Mouse (Mus musculus) neural tube, embryonic 10.5 days (tissue): Measurements from ENCODE around the gene Ism1.

ENCODE experiments used
- DNase-seq: peaks from one replicate; pipeline ENCODE4 v3.0.0-alpha.2; 2017; ENCODE audit warnings: low spot score; ENCODE audit errors: extremely low spot score

The Ism1 gene

DNA sequence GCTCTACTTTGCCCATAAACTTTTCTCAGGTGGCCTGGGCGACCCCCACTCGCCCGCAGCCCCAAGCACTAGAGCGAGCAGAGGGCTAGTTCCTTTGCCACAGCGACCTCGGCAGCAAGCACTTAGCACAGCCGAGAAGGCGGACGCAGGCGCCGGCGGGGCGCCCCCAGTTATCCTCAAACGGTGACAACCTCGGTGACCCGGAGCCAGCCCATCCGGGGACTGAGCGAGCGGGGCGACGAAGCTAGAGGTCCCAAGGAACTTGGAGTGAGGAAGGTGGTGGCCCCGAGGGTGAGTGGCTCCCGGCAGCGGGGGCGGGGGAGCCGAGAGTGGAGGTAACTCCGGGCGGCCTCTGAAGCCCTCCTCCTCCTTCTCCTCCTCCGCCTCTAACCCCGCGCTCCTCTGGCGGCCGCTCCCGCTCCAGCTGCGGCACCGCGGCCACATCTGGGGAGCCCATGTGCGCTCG, at the start of gene Ism1:
TSS of gene Ism1 (plus strand) at position 370 of the 466 bp plus-strand sequence.
- DNase-seq, result peak; percentile 85

GRCm38 (mm10) chr2:139628731-139629130, 49.2 kb upstream of the Ism1 start:
- DNase-seq, result no peak

GRCm38 (mm10) chr2:139629653-139630052, 48.3 kb upstream of the Ism1 start:
- DNase-seq, result no peak

- no peak for DNase-seq
Measured at GRCm38 (mm10) chr2:139634506-139634905, 43.5 kb upstream of the Ism1 start.

- no peak for DNase-seq
Measured at GRCm38 (mm10) chr2:139637861-139638260, 40.1 kb upstream of the Ism1 start.

DNA sequence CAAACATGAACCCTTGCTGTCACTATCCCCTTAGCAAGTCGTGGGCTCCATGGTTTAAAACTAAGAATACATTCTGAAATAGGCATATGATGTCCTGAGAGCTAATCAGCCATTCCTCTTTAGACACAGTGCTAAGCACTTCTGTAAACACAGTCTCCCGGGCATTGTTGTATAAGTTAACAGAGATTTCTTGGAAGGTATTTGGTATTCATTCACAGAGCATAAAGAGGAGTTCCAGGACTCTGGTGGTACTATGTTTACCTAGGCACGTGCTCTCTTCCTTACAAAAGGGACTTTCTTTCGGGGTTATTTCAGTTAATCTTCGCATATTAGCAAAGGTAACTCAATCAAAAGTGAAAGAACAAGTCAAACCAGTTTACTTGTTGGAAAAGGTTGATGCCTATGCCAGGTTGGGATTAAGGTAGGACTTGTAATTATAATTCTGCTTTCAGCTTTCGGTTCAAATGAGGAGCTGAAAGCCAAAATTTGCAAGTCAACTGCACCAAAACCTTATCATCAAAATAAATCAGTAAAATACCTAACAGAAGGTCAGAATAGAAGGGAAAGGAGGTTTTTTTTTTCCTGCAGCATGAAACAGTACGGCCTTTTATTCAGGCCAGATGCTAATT, 36.1 kb upstream of the Ism1 start:
- no peak for DNase-seq

GRCm38 (mm10) chr2:139649518-139649917, 28.5 kb upstream of the Ism1 start:
- DNase-seq, result no peak

DNA sequence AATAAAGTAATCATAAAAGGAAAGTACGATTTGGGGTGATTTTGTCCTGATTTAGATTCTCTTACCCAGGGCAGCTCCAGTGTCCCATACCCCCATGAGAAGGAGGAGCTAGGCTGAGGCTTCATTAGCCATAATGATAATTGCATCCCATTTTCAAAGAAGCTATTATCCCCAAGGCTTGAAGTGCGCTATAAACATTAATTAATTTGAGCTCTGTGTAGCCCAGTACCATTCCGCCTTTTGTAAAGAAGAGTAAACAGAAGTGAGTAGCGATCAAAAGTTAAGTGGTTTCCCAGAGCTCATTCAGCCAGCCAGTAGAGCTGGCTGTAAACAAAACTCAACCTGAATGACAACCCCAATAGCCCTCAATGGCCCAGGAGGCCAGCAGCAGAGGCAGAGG, 21.2 kb upstream of the Ism1 start:
- DNase-seq, result no peak

DNA sequence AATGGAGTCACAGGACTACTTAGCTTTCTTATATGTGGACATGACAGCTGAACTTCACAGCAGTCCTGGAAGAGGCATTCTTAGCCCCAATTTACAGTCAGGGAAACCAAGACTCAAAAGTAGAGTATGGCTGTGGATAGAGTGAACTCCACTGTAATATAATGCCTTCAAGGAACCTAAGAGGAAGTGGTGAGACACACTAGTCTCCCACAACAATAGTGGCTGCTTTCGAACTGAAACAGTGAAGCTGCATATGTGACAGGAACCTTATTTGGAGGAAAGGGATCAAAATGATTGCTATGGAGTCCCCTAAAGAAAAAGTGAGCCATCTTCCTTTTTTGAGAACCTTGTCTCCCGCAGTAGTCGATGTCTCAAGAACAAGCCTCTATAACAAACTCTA, 6.1 kb upstream of the Ism1 start:
- no peak for DNase-seq

- DNase-seq, result no peak
Measured at GRCm38 (mm10) chr2:139672371-139672770, 5.6 kb upstream of the Ism1 start.

GRCm38 (mm10) chr2:139677065-139677762, 764 bp upstream of the Ism1 start:
- peak; percentile 75 for DNase-seq

DNA sequence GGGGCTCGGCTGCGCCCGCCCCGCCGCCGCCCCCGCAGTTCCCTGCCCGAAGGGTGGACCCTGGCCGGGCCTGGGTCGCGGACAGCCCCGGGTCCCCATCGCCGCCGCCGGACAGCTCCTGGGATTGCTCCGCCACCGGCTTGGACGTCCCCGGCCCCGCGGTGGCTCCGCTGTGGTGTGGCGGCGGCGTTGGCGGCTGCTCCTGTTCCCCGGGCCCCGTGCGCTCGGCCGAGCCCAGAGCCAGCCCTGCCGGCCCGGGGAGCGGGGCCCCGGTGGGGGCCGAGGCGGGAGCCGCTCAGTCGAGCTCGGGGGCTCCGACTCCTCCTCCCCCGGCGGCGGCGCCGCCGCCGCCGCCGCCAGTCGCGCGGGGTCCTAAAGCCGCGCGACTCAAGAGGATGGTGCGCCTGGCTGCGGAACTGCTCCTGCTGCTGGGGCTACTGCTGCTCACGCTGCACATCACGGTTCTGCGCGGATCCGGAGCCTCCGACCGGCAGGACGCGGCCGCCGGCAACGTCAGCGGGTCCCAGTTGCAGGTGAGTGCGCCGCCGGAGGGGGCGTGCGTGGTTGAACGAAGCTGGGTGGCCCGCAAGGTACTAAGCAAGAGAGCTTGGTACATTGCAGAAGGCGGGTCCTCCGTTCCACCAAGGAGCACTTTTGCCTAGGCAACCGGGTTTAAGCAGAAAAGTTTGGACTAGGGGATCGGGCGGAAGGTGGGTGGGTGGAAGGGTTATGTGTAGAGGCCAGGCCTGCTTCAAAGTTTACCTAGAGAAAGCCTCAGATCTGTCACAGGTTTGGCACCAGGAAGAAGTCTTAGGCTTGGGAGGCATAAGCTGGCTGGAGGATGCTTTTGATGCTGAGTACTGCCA, 530 bp downstream of the Ism1 start:
- peak; percentile 83 for DNase-seq

- DNase-seq, result no peak
Measured at GRCm38 (mm10) chr2:139682540-139682939, 4.6 kb downstream of the Ism1 start.

DNA sequence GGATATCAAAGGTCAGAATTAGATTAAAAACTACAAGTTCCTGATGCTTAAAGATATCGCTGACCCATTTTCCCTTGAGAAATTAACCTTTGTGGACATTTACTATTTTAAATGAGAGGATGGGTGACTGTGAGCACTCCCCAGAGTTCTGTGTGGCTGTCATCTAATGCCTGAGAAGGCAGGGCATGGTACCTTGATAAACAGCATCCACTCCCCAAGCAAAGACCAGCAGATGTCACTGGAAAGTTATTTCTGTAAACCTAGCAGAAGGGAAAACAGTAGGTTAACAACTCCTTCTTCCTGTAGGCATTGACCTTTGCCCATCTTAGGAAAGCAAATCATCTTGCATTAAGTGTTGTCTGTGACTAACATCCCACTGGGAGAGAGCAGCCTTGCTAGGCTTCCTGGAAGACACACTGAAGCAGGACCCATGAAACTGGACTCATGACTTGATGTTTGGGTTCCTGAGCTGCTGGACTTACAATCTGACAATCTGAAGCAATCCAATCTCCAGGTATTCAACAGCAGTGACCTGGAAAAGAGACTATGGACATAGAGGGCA, 11.5 kb downstream of the Ism1 start:
- DNase-seq, result no peak

DNA sequence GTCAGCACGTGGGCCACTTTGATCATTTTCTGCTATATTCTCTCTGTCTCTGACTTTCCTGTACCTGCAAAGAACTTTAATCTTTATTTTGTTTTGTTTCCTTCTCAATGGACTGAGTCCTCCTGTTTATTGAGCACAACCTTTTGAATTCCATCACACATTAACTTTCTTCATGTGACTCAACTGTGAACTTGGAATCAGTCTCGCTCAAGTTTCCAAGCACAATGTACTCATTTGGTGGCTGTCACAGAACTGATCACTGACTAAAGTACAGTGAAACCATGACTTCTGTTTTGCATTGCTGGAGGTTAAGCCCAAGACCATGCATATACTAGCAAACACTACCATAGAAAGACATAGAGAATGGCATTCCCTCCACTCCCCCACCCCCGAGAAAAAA, 15.5 kb downstream of the Ism1 start:
- DNase-seq, result no peak

DNA sequence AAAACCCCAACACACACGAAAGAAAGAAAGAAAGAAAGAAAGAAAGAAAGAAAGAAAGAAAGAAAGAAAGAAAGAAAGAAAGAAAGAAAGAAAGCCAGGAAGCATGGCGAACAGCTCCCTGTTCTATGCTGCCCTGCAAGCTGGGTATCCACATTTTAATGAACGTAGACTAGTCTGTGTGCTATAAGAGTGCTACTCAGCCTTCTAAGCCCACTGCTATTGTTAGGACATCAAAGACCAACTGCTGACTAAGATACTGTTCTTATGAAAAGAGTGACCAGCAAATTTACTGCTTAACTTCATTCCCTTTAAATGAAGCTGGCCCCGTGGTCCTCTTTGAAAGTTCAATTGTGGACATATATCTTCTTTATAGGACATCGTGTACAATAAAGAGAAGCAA, 16.7 kb downstream of the Ism1 start:
- no peak for DNase-seq

- no peak for DNase-seq
Measured at GRCm38 (mm10) chr2:139696578-139696977, 18.6 kb downstream of the Ism1 start.

- DNase-seq, result no peak
Measured at GRCm38 (mm10) chr2:139700609-139701008, 22.6 kb downstream of the Ism1 start.

DNA sequence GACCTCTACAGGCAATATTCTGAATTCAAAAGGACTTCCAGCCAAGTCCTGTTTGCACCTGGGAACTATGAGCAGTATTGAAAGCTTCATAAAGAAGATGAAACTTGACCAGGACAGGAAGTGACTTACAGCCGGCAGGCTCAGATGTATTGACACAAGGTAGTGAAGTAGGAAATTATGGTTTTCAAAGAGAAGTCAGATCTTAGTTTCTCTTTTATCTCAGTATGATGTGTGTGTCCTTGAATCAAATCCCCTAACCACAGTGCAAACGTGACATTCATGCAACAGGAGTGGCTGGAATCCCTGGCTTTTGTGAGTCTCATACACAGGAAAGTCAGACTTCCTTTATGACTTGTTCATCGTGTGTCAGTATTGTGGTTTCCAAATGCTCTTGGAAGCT, 27.0 kb downstream of the Ism1 start:
- no peak for DNase-seq

- no peak for DNase-seq
Measured at GRCm38 (mm10) chr2:139708194-139708899, 30.4 kb downstream of the Ism1 start.

- no peak for DNase-seq
Measured at GRCm38 (mm10) chr2:139711640-139712039, 33.7 kb downstream of the Ism1 start.
